Mouse (Mus musculus) heart, postnatal 0 days (tissue): ENCODE data around the gene Enoph1.

Source experiments
- CTCF ChIP-seq: IDR thresholded peaks from 2 replicates; pipeline ENCODE4 v1.5.1; 2016; ENCODE audit warnings: antibody characterized with exemption, control low read depth, low read depth
- EP300 ChIP-seq: IDR thresholded peaks from 2 replicates; pipeline ENCODE4 v1.6.1; 2016; ENCODE audit warnings: antibody characterized with exemption, low read depth

- TF ChIP-seq CTCF (no peak), EP300 (no peak)
Measured at GRCm38 (mm10) chr5:100003895-100004294, 35.9 kb upstream of the Enoph1 start.
